Mouse (Mus musculus): ENCODE data around the gene Nceh1. TPM values are rescaled to one million over a fixed set of nuclear protein-coding genes. Genes with fewer than 3 reads are reported as not detected.

Nceh1 gene
- polyA plus RNA-seq, 1 experiment from 2014 or later: 28.4 TPM

- no peaks in the 10 kb centered on the region for H3K36me3 ChIP-seq (ENCODE audit: control insufficient read depth, insufficient read depth, low read length)
- no peak for TF ChIP-seq EP300 (optimal IDR thresholded peaks at IDR 0.05)
- DNase-seq (ENCODE audit: low spot score) (no peak), ATAC-seq (ENCODE audit: low FRiP score, low TSS enrichment) (no peak)
- no peak overlapping the region for H3K4me3 ChIP-seq (ENCODE audit: low read depth, low read length)
- no peaks in the 10 kb centered on the region for H3K27me3 ChIP-seq (ENCODE audit: control insufficient read depth, insufficient read depth, low read length)
- H3K27ac ChIP-seq (replicated peaks): no peak overlapping the region
- no peaks in the 10 kb centered on the region for H3K4me1 ChIP-seq (replicated peaks; ENCODE audit: control insufficient read depth, insufficient read depth)
- WGBS: 94% methylated on average over 9 of the region's 9 CpGs
- no peak overlapping the region for H3K4me2 ChIP-seq (replicated peaks; ENCODE audit: low read depth)
- no peak overlapping the region for H3K9ac ChIP-seq (ENCODE audit: low read length)
- H3K9me3 ChIP-seq (ENCODE audit: control insufficient read depth, low read length): no peaks in the 10 kb centered on the region
These were observed 66.3 kb downstream of the Nceh1 start for GRCm38 (mm10) chr3:27249030-27249429.

- H3K27ac ChIP-seq (replicated peaks): no peak overlapping the region
- no peaks in the 10 kb centered on the region for H3K27me3 ChIP-seq (ENCODE audit: control insufficient read depth, insufficient read depth, low read length)
- ATAC-seq (ENCODE audit: low FRiP score, low TSS enrichment): no peak
- peak; percentile 61 for TF ChIP-seq CTCF (IDR thresholded peaks at IDR 0.05; ENCODE audit: low read depth)
- TF ChIP-seq EP300 (optimal IDR thresholded peaks at IDR 0.05): no peak
- H3K9me3 ChIP-seq (ENCODE audit: control insufficient read depth, low read length): no peaks in the 10 kb centered on the region
- no peak for DNase-seq (ENCODE audit: low spot score)
- H3K4me2 ChIP-seq (replicated peaks; ENCODE audit: low read depth): no peak overlapping the region
- H3K9ac ChIP-seq (ENCODE audit: low read length): no peak overlapping the region
- WGBS: 35% methylated on average over 7 of the region's 7 CpGs
- H3K36me3 ChIP-seq (ENCODE audit: control insufficient read depth, insufficient read depth, low read length): no peaks in the 10 kb centered on the region
- no peak overlapping the region for H3K4me3 ChIP-seq (ENCODE audit: low read depth, low read length)
- no peaks in the 10 kb centered on the region for H3K4me1 ChIP-seq (replicated peaks; ENCODE audit: control insufficient read depth, insufficient read depth)
These were observed 68.2 kb downstream of the Nceh1 start for GRCm38 (mm10) chr3:27250936-27251335.

- Histone ChIP-seq H3K9ac (ENCODE audit: low read length) (no peak overlapping the region), H3K9me3 (ENCODE audit: control insufficient read depth, low read length) (no peaks in the 10 kb centered on the region), H3K4me1 (replicated peaks; ENCODE audit: control insufficient read depth, insufficient read depth) (no peaks in the 10 kb centered on the region), H3K4me2 (replicated peaks; ENCODE audit: low read depth) (no peak overlapping the region), H3K36me3 (ENCODE audit: control insufficient read depth, insufficient read depth, low read length) (no peaks in the 10 kb centered on the region), H3K27me3 (ENCODE audit: control insufficient read depth, insufficient read depth, low read length) (no peaks in the 10 kb centered on the region), H3K27ac (replicated peaks) (no peak overlapping the region), H3K4me3 (ENCODE audit: low read depth, low read length) (no peak overlapping the region)
- TF ChIP-seq EP300 (optimal IDR thresholded peaks at IDR 0.05) (no peak), CTCF (IDR thresholded peaks at IDR 0.05; ENCODE audit: low read depth) (no peak)
- ATAC-seq (ENCODE audit: low FRiP score, low TSS enrichment) (no peak), DNase-seq (ENCODE audit: low spot score) (no peak)
- 88% methylated on average over 10 of the region's 10 CpGs for WGBS
These were observed 75.7 kb downstream of the Nceh1 start for GRCm38 (mm10) chr3:27258461-27258860.

- Histone ChIP-seq H3K4me3 (ENCODE audit: low read depth, low read length) (no peak overlapping the region), H3K9me3 (ENCODE audit: control insufficient read depth, low read length) (no peaks in the 10 kb centered on the region), H3K27me3 (ENCODE audit: control insufficient read depth, insufficient read depth, low read length) (no peaks in the 10 kb centered on the region), H3K36me3 (ENCODE audit: control insufficient read depth, insufficient read depth, low read length) (no peaks in the 10 kb centered on the region), H3K27ac (replicated peaks) (no peak overlapping the region), H3K4me2 (replicated peaks; ENCODE audit: low read depth) (no peak overlapping the region), H3K4me1 (replicated peaks; ENCODE audit: control insufficient read depth, insufficient read depth) (no peaks in the 10 kb centered on the region), H3K9ac (ENCODE audit: low read length) (no peak overlapping the region)
- DNase-seq (ENCODE audit: low spot score) (no peak), ATAC-seq (ENCODE audit: low FRiP score, low TSS enrichment) (no peak; the same call in 1 of the 2 replicates)
- no peak for TF ChIP-seq EP300 (optimal IDR thresholded peaks at IDR 0.05)
- TF ChIP-seq CTCF (IDR thresholded peaks at IDR 0.05; ENCODE audit: low read depth): no peak
- WGBS: 94% methylated on average over 2 of the region's 2 CpGs
These were observed 77.6 kb downstream of the Nceh1 start for GRCm38 (mm10) chr3:27260393-27260792.

GRCm38 (mm10) chr3:27267327-27267726 is 84.6 kb downstream of the Nceh1 start:
- no peak for DNase-seq (ENCODE audit: low spot score)

GRCm38 (mm10) chr3:27267887-27268286 is 85.1 kb downstream of the Nceh1 start:
- no peaks in the 10 kb centered on the region for H3K27me3 ChIP-seq (ENCODE audit: control insufficient read depth, insufficient read depth, low read length)
- H3K9ac ChIP-seq (ENCODE audit: low read length): no peak overlapping the region
- H3K9me3 ChIP-seq (ENCODE audit: control insufficient read depth, low read length): no peaks in the 10 kb centered on the region
- no peak overlapping the region for H3K27ac ChIP-seq (replicated peaks)
- ATAC-seq (ENCODE audit: low FRiP score, low TSS enrichment): no peak
- 44% methylated on average over 4 of the region's 4 CpGs for WGBS
- no peak overlapping the region for H3K4me2 ChIP-seq (replicated peaks; ENCODE audit: low read depth)
- DNase-seq (ENCODE audit: low spot score): no peak
- no peak for TF ChIP-seq CTCF (IDR thresholded peaks at IDR 0.05; ENCODE audit: low read depth)
- TF ChIP-seq EP300 (optimal IDR thresholded peaks at IDR 0.05): no peak
- H3K4me1 ChIP-seq (replicated peaks; ENCODE audit: control insufficient read depth, insufficient read depth): no peaks in the 10 kb centered on the region
- H3K36me3 ChIP-seq (ENCODE audit: control insufficient read depth, insufficient read depth, low read length): no peaks in the 10 kb centered on the region
- H3K4me3 ChIP-seq (ENCODE audit: low read depth, low read length): no peak overlapping the region

More at GRCm38 (mm10) chr3:27267327-27267726, 84.6 kb downstream of the Nceh1 start:
- H3K9ac ChIP-seq (ENCODE audit: low read length): no peak overlapping the region
- no peaks in the 10 kb centered on the region for H3K27me3 ChIP-seq (ENCODE audit: control insufficient read depth, insufficient read depth, low read length)
- TF ChIP-seq EP300 (optimal IDR thresholded peaks at IDR 0.05) (no peak), CTCF (IDR thresholded peaks at IDR 0.05; ENCODE audit: low read depth) (no peak)
- H3K36me3 ChIP-seq (ENCODE audit: control insufficient read depth, insufficient read depth, low read length): no peaks in the 10 kb centered on the region
- H3K4me3 ChIP-seq (ENCODE audit: low read depth, low read length): no peak overlapping the region
- 21% methylated on average over 5 of the region's 5 CpGs for WGBS
- no peaks in the 10 kb centered on the region for H3K9me3 ChIP-seq (ENCODE audit: control insufficient read depth, low read length)
- H3K4me1 ChIP-seq (replicated peaks; ENCODE audit: control insufficient read depth, insufficient read depth): no peaks in the 10 kb centered on the region
- no peak overlapping the region for H3K27ac ChIP-seq (replicated peaks)
- 0 out of 2 replicates have a peak, but pooled peaks have one; percentile 38 for ATAC-seq (ENCODE audit: low FRiP score, low TSS enrichment)
- no peak overlapping the region for H3K4me2 ChIP-seq (replicated peaks; ENCODE audit: low read depth)
